Mouse (Mus musculus): ENCODE measurements around the gene Tstd2. TPM values are rescaled to one million over a fixed set of nuclear protein-coding genes. Genes with fewer than 3 reads are reported as not detected.

The Tstd2 gene
- total RNA-seq (2012; rRNA removed) (26.0 and 30.1 TPM in 2 replicates), polyA plus RNA-seq (2012; ENCODE audit: insufficient read depth in 1 of 2, insufficient read length in 2 of 2, low read depth in 1 of 2, low replicate concordance in 2 of 2, missing spikeins in 1 of 2) (10 to 100 TPM in 1 of 2 experiments, not detected in 1; 27.8 TPM)

DNA sequence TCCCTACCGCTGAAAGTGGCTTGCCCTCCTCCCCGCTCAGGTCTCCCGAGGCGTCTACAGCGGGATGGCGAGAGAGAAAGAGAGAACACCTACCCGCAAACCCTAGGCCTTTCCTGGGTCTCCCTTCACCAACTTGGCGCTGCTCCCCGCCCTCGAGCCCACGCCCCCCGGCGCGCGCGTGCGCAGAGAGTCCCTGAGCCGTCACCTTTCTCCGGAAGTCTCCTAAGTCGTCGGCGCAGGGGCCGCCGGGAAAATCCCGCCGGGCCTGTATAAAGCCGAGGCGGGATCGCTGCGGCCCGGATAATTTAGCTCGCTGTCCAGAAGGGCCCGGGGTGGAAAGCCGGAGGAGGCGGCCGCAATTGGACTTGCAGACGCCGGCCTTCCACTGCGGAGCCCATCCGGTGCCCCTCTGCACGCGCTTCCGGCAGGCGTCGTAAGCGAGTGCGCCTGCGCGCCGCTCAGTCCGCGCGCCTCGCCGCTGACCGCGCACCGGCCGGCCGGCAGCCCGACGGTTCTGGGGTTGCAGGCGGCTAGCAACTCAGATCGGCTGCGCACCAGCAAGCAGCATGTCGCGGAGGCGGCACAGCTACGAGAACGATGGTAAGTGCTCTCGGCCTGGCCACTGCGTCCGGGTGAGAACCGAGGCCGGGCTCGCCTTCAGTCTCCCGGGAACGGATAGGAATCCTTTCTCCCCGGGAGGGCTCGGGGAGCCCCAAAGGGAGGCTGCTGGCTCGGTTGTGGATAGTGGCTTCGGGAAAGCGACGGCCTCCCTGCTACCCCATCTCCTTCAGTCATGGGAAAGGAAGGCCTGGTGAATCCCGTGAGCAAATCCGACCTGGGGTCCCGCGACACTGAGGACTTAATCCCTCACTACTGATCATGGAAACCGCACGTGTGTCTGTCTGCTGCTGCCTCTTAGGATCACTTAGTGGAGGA is at the start of gene Tstd2, which contains the start of gene Ncbp1:
Tstd2 (minus strand) TSS at position 408 of the 936 bp plus-strand sequence.
Ncbp1 (plus strand) TSS at position 327 of the 936 bp plus-strand sequence.
- H3K9ac ChIP-seq (ENCODE audit: control insufficient read depth, low read depth, low read length, poor library complexity, severe bottlenecking), result peak within 1 kb of the TSS; percentile 95
- no peaks in the 10 kb centered on the region for H3K27me3 ChIP-seq (ENCODE audit: control insufficient read depth in 1 of 2, insufficient read depth in 2 of 2, low read length in 2 of 2)
- peak within 1 kb of the TSS; percentile 83 to 99 for H3K4me3 ChIP-seq (ENCODE audit: control insufficient read depth in 1 of 2, insufficient read depth in 1 of 2, low read depth in 2 of 2, low read length in 2 of 2)
- peak within 1 kb of the TSS; percentile 94 for H3K27ac ChIP-seq (ENCODE audit: control insufficient read depth, low read depth, low read length)
- H3K9me3 ChIP-seq (replicated peaks; ENCODE audit: insufficient read depth, low read length), result no peaks in the 10 kb centered on the region
- TF ChIP-seq KAT2A (conservative IDR thresholded peaks at IDR 0.05; ENCODE audit: low read depth, low read length), result no peak; the same call in 1 of the 2 replicates
- TF ChIP-seq CHD1 (IDR thresholded peaks at IDR 0.05; ENCODE audit: low read depth, low read length), result no peak
- TF ChIP-seq GABPA (IDR thresholded peaks at IDR 0.05; ENCODE audit: low read depth, low read length), result no peak
- peak; percentile 84 for TF ChIP-seq ELF1 (IDR thresholded peaks at IDR 0.05; ENCODE audit: low read depth, low read length)
- no peak for TF ChIP-seq USF1 (IDR thresholded peaks at IDR 0.05; ENCODE audit: low read depth, low read length)
- TF ChIP-seq MEF2A (IDR thresholded peaks at IDR 0.05; ENCODE audit: extremely low read depth, insufficient replicate concordance, low read depth, low read length, poor library complexity, severe bottlenecking), result no peak
- TF ChIP-seq MXI1 (IDR thresholded peaks at IDR 0.05; ENCODE audit: low read depth, low read length), result peak; percentile 76
- peak; percentile 87 to 93 for TF ChIP-seq POLR2A (IDR thresholded peaks at IDR 0.05; ENCODE audit: control insufficient read depth in 1 of 2, insufficient read depth in 1 of 2, low read depth in 1 of 2, low read length in 2 of 2, poor library complexity in 1 of 2)
- TF ChIP-seq TAL1 (IDR thresholded peaks at IDR 0.05; ENCODE audit: low read length), result no peak
- 0 out of 2 replicates have a peak, but pooled peaks have one; percentile 37 for TF ChIP-seq MYC (IDR thresholded peaks at IDR 0.05; ENCODE audit: low read depth, low read length)
- TF ChIP-seq USF2 (IDR thresholded peaks at IDR 0.05; ENCODE audit: borderline replicate concordance in 1 of 2, insufficient read depth in 1 of 2, low read depth in 1 of 2, low read length in 2 of 2), result no peak
- peak; percentile 84 for TF ChIP-seq HCFC1 (IDR thresholded peaks at IDR 0.05; ENCODE audit: low read depth, low read length)
- TF ChIP-seq MAX (IDR thresholded peaks at IDR 0.05; ENCODE audit: low read length), result peak; percentile 6
- no peak for TF ChIP-seq UBTF (IDR thresholded peaks at IDR 0.05; ENCODE audit: borderline replicate concordance, insufficient read depth, low read depth, low read length)
- peak; percentile 41; the same call in 1 of the 2 replicates for TF ChIP-seq POLR2AphosphoS2 (IDR thresholded peaks at IDR 0.05; ENCODE audit: low read length)
- peak; percentile 35 for TF ChIP-seq SIN3A (IDR thresholded peaks at IDR 0.05; ENCODE audit: low read length)
- peak; percentile 71 for TF ChIP-seq NELFE (IDR thresholded peaks at IDR 0.05; ENCODE audit: low read depth, low read length)
- TF ChIP-seq ZC3H11A (IDR thresholded peaks at IDR 0.05; ENCODE audit: low read depth, low read length), result no peak
- 0 out of 2 replicates have a peak, but pooled peaks have one; percentile 5 for TF ChIP-seq TCF12 (IDR thresholded peaks at IDR 0.05; ENCODE audit: low read depth, low read length)
- TF ChIP-seq ZMIZ1 (IDR thresholded peaks at IDR 0.05; ENCODE audit: low read depth, low read length), result peak; percentile 79
- no peak; the same call in 1 of the 2 replicates for TF ChIP-seq TBP (IDR thresholded peaks at IDR 0.05; ENCODE audit: low read depth, low read length)
- TF ChIP-seq MAFK (IDR thresholded peaks at IDR 0.05; ENCODE audit: borderline replicate concordance, low read depth, low read length), result no peak
- TF ChIP-seq RCOR1 (IDR thresholded peaks at IDR 0.05; ENCODE audit: low read depth, low read length), result no peak
- TF ChIP-seq NRF1 (IDR thresholded peaks at IDR 0.05; ENCODE audit: insufficient read depth, low read depth, low read length, poor library complexity, severe bottlenecking), result peak; percentile 83
- TF ChIP-seq ZNF384 (IDR thresholded peaks at IDR 0.05; ENCODE audit: low read depth, low read length), result no peak
- H3K4me1 ChIP-seq (ENCODE audit: control insufficient read depth in 1 of 2, insufficient read depth in 2 of 2, low read length in 2 of 2), result peaks cover 5 to 16% of the 10 kb centered on the region in 2 experiments; a peak in 3 of 4 replicates
- H3K79me2 ChIP-seq (ENCODE audit: control insufficient read depth, insufficient read depth, low read length, poor library complexity), result peaks cover 61% of the 10 kb centered on the region
- DNase-seq (ENCODE audit: low read depth, low spot score), result peak; percentile 93
- H3K36me3 ChIP-seq (ENCODE audit: control insufficient read depth in 1 of 2, insufficient read depth in 2 of 2, low read length in 2 of 2), result peaks cover 0 to 25% of the 10 kb centered on the region in 2 experiments; a peak in 3 of 4 replicates

Data from MEL (cell line).